8 mouse cellular contexts compared by ENCODE assay signal in genomic region chr2:27237342-27237741, GRCm38 (mm10). TPM values are rescaled to one million over a fixed set of nuclear protein-coding genes. Genes with fewer than 3 reads are reported as not detected.
DNase-seq lines count a peak whose midpoint lies in the region; ATAC-seq lines count a peak whose summit lies in the region.

No protein-coding gene starts in this region.

- peak; percentile 50 to 61 for DNase-seq in frontal cortex, postnatal 36 days (ENCODE audit: low spot score in 2 of 2)
- no peak for DNase-seq in frontal cortex, postnatal 25 days (ENCODE audit: low spot score in 2 of 2)
- peak; percentile 56 for DNase-seq in R1 (ENCODE audit: low read depth, low spot score)
- peak; percentile 83 to 86 for DNase-seq in cerebellum, postnatal 14 days
- peak; percentile 70 for DNase-seq in kidney, postnatal 14 days
- DNase-seq in spleen, postnatal 14 days (ENCODE audit: low spot score in 2 of 2), result peak; percentile 41 to 57

- peak; percentile 57 for ATAC-seq in granulocyte monocyte progenitor cell, adult 5-6 weeks (replicated peaks; ENCODE audit: poor library complexity, severe bottlenecking)
- ATAC-seq in megakaryocyte progenitor cell, adult 5-6 weeks (replicated peaks; ENCODE audit: poor library complexity), result peak; percentile 65

RNA-seq across cellular contexts. Expression of gene Sardh, which starts 10.8 kb away (rescaled TPM):
- not detected in 2 replicates for total RNA-seq in granulocyte monocyte progenitor cell, adult 5-6 weeks (2014; fragmentation: Nextera tagmentation)
- 0.82 TPM in 1 of 2 replicates, not detected in the other for total RNA-seq in granulocyte monocyte progenitor cell, adult 5-6 weeks (2017)
- not detected in 2 replicates for total RNA-seq in megakaryocyte progenitor cell, adult 5-6 weeks (2015)
- total RNA-seq in megakaryocyte progenitor cell, adult 5-6 weeks (2017), result not detected in 2 replicates

Comparison
In these comparisons a context has a peak if more than half of its experiments do, and no peak if none do; other contexts are left out.
1. DNase-seq: peak in frontal cortex, postnatal 36 days (2 of 2), R1 (single experiment), cerebellum, postnatal 14 days (2 of 2), kidney, postnatal 14 days (single experiment) and spleen, postnatal 14 days (2 of 2); none in frontal cortex, postnatal 25 days (0 of 2).